Mouse (Mus musculus) monocyte, adult 59 days (primary cell): ENCODE data around the gene Smc1b. TPM values are rescaled to one million over a fixed set of nuclear protein-coding genes. Genes with fewer than 3 reads are reported as not detected.

Experiments
- total RNA-seq, 2 experiments: library from RNA; stranded (reverse); gene quantifications; one replicate each; pipeline ENCODE4 v1.2.4; 2023

The Smc1b gene
- total RNA-seq = 1 to 10 TPM; 5.8 to 8.4 TPM

GRCm38 (mm10) chr15:85131275-85132192 is at the start of gene Smc1b, which contains the start of gene Ribc2:
Gene Smc1b, minus strand, starts transcription at chr15:85131964.
Gene Ribc2, plus strand, starts transcription at chr15:85132078.

GRCm38 (mm10) chr15:85028648-85029047 is 103.1 kb downstream of the Smc1b start, which contains the start of gene Fam118a:
Gene Fam118a, plus strand, starts transcription at chr15:85028948.

DNA sequence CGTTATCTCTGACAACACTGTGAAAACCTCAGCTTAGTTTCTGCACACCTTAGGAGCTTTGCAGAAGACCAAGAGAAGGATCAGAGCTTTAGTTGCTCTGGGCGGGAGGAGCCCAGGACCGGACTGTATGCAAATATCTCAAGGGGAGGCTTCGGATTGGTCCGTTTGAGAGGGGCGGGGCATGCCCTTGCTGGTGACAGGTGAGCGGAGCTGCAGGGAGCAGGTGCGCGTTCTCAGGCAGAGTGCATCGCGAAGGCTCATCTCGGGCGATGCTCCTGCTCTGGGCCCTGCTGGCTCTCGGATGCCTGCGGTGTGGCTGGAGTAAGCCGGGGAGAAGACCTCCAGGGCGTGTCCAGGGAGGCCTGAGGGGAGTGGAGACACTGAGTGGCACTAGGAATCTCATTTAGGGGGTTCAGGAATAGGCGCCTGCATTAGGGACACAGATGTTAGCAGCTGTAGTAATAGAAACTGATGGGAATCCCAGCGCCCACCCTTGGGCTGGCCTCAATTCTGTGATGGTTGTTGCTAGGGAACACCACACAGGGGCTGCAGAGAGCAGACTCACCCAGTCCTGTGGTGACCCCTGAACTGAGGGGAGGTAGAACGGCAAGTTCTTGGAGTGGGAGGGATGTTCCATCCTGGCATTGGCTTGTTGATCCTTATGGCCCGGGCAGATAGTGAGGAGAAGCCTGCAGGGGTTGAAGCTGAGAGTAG is 114.7 kb downstream of the Smc1b start, which contains the start of gene Upk3a:
Gene Upk3a (plus strand): TSS at position 191 of the 714 bp plus-strand sequence.

Other genes with a start within 250 kb of the Smc1b start
- gene Gm29666, start 211.9 kb downstream of the Smc1b start, total RNA-seq = under 1 TPM; 0.18 to 0.24 TPM
- 10 to 100 TPM; 29.9 to 32.0 TPM for gene Nup50, start 208.6 kb downstream of the Smc1b start, total RNA-seq
- gene 5031439G07Rik, start 143.4 kb downstream of the Smc1b start, total RNA-seq = 100 to 1,000 TPM; 169 to 186 TPM
- not detected for gene Upk3a, start 114.8 kb downstream of the Smc1b start, total RNA-seq
- 1 to 10 TPM; 6.7 to 8.8 TPM for gene Fam118a, start 103.0 kb downstream of the Smc1b start, total RNA-seq
- gene Ribc2, start 114 bp upstream of the Smc1b start, total RNA-seq = not detected
- gene Fbln1, start 74.0 kb upstream of the Smc1b start, total RNA-seq = under 1 TPM; 0.97 TPM
- 10 to 100 TPM; 51.7 to 56.5 TPM for gene Atxn10, start 204.3 kb upstream of the Smc1b start, total RNA-seq